Mouse (Mus musculus): ENCODE measurements around the gene Mia. TPM values are rescaled to one million over a fixed set of nuclear protein-coding genes. Genes with fewer than 3 reads are reported as not detected.
A peak's percentile ranks its signal among the peaks of the same experiment; 100 is the strongest.

The Mia gene
- polyA plus RNA-seq, 1 experiment, result 11.2 TPM

DNA sequence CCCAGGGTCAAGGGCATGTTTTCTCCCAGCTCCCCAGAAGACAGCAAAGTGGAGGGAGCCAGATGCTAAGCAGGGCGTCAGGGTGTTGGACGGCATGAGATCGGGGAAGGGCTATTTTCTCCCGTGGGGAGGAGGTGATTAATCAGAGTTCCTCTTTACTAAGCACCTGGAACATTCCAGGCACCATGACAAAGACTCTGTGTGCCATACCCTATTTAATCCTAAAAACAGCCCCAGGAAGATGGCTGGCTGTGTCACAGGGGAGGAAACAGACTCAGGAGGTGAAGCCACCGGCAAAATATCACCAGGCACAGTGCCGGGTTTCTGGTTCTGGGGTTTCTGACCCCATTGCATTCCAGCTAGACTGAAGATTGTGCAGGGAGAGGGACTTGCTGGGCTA lies 41.0 kb upstream of the Mia start:
- 22% methylated on average over 6 of the region's 6 CpGs for WGBS
- TF ChIP-seq CTCF (IDR thresholded peaks at IDR 0.05; ENCODE audit: borderline replicate concordance, insufficient read depth, low read depth, low read length) (no peak), POLR2A (IDR thresholded peaks at IDR 0.05; ENCODE audit: borderline replicate concordance, insufficient read depth, low read length) (no peak)
- DNase-seq, result no peak
- Histone ChIP-seq H3K4me3 (replicated peaks; ENCODE audit: insufficient read depth, low read depth, low read length) (no peak overlapping the region), H3K4me1 (ENCODE audit: control insufficient read depth, insufficient read depth, low read length) (peaks cover 28% of the 10 kb centered on the region), H3K27me3 (ENCODE audit: control insufficient read depth, insufficient read depth, low read length) (no peaks in the 10 kb centered on the region), H3K27ac (ENCODE audit: insufficient read depth, low read length) (no peak overlapping the region)

- Histone ChIP-seq H3K4me1 (ENCODE audit: control insufficient read depth, insufficient read depth, low read length) (peaks cover 29% of the 10 kb centered on the region), H3K4me3 (replicated peaks; ENCODE audit: insufficient read depth, low read depth, low read length) (no peak overlapping the region), H3K27me3 (ENCODE audit: control insufficient read depth, insufficient read depth, low read length) (no peaks in the 10 kb centered on the region), H3K27ac (ENCODE audit: insufficient read depth, low read length) (no peak overlapping the region)
- 75% methylated on average over 11 of the region's 11 CpGs for WGBS
- DNase-seq, result no peak
- TF ChIP-seq CTCF (IDR thresholded peaks at IDR 0.05; ENCODE audit: borderline replicate concordance, insufficient read depth, low read depth, low read length), result no peak
- no peak for TF ChIP-seq POLR2A (IDR thresholded peaks at IDR 0.05; ENCODE audit: borderline replicate concordance, insufficient read depth, low read length)
Observed at GRCm38 (mm10) chr7:27219937-27220336, 39.0 kb upstream of the Mia start.

DNA sequence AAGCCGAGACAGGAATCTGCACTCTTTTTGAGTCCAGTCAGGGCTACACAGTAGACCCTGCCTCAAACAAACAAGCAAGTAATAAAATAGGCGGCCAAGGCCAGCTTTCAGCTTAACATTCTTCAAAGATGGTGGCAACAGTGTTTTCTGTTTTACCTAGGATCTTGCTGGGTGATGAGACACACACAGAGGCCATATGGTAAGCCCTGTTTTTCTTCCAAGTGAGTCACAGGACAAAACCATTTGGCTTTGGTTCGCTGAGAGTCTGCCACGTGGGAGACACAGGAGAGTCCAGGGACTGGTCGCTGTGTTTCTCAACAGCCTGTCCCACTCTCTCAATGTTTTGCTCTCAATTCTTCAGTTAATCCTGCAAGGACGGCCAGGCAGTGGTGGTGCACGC lies 37.6 kb upstream of the Mia start:
- peak; percentile 71 to 91 for DNase-seq
- Histone ChIP-seq H3K4me1 (ENCODE audit: control insufficient read depth, insufficient read depth, low read length) (peaks cover 19% of the 10 kb centered on the region), H3K4me3 (replicated peaks; ENCODE audit: insufficient read depth, low read depth, low read length) (no peak overlapping the region), H3K27me3 (ENCODE audit: control insufficient read depth, insufficient read depth, low read length) (no peaks in the 10 kb centered on the region), H3K27ac (ENCODE audit: insufficient read depth, low read length) (peak overlapping the region; percentile 93)
- TF ChIP-seq CTCF (IDR thresholded peaks at IDR 0.05; ENCODE audit: borderline replicate concordance, insufficient read depth, low read depth, low read length) (no peak), POLR2A (IDR thresholded peaks at IDR 0.05; ENCODE audit: borderline replicate concordance, insufficient read depth, low read length) (no peak)
- 16% methylated on average over 7 of the region's 7 CpGs for WGBS

DNA sequence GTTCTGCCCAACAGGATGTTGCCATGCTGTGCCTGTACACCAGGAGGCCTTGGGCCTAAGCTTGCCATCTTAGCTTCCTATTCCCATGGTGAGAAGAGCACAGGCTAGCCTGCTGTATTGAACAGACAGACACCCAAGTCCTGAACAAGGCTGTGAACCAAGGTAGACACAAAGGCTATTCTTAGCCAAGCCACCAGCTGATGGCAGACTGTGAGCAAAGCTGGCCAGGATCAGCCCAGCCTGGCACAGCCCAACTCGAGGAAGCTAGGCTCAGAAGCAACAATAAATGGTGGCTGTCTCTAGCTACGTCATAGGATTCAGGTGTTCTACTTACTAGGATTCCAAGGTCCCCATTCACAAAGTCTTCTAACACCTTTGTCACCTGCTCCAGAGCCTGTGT lies 31.7 kb upstream of the Mia start:
- WGBS, result 6% methylated on average over 2 of the region's 2 CpGs
- Histone ChIP-seq H3K4me1 (ENCODE audit: control insufficient read depth, insufficient read depth, low read length) (peaks cover 15% of the 10 kb centered on the region), H3K27ac (ENCODE audit: insufficient read depth, low read length) (peak overlapping the region; percentile 39; the same call in 1 of the 2 replicates), H3K27me3 (ENCODE audit: control insufficient read depth, insufficient read depth, low read length) (no peaks in the 10 kb centered on the region), H3K4me3 (replicated peaks; ENCODE audit: insufficient read depth, low read depth, low read length) (no peak overlapping the region)
- TF ChIP-seq CTCF (IDR thresholded peaks at IDR 0.05; ENCODE audit: borderline replicate concordance, insufficient read depth, low read depth, low read length) (no peak), POLR2A (IDR thresholded peaks at IDR 0.05; ENCODE audit: borderline replicate concordance, insufficient read depth, low read length) (no peak)
- peak; percentile 27 to 38 for DNase-seq

DNA sequence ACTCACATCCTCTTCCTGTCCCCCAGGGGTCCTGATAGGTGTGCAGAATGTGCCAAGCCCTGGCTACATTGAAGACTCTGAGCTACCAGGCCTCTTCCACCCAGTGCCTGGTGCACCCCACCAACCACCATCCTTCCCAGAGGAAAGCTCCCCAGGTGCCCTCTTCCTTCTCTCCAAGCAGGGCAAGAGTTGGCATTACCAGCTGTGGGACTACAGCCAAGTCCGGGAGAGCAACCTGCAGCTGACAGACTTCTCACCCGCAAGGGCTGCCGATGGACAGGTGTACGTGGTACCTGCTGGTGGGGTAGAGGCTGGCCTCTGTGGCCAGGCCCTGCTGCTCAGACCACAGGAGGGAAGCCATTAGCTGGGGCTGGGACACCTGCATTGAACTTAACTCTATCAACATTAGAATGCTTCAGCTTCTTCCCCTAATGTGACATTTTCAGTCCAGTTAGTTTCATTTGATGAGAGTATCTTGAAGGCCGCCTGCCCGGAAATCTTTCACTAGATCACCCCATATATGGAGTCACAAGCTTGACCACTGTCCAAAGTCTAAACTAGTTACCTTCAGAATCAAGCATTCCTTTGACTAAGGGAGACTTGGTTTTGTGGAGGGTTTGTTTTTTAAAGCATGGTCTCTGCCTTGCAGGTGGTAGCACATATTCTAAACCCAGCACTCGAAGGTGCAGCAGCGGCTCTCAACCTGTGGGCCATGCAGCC lies 22.9 kb upstream of the Mia start:
- TF ChIP-seq CTCF (IDR thresholded peaks at IDR 0.05; ENCODE audit: borderline replicate concordance, insufficient read depth, low read depth, low read length), result no peak
- TF ChIP-seq POLR2A (IDR thresholded peaks at IDR 0.05; ENCODE audit: borderline replicate concordance, insufficient read depth, low read length), result no peak
- H3K4me1 ChIP-seq (ENCODE audit: control insufficient read depth, insufficient read depth, low read length), result peaks cover 11% of the 10 kb centered on the region
- DNase-seq, result peak; percentile 57 to 67
- peak overlapping the region; percentile 20 for H3K27ac ChIP-seq (ENCODE audit: insufficient read depth, low read length)
- H3K27me3 ChIP-seq (ENCODE audit: control insufficient read depth, insufficient read depth, low read length), result no peaks in the 10 kb centered on the region
- WGBS, result 50% methylated on average over 8 of the region's 8 CpGs
- no peak overlapping the region for H3K4me3 ChIP-seq (replicated peaks; ENCODE audit: insufficient read depth, low read depth, low read length)

DNA sequence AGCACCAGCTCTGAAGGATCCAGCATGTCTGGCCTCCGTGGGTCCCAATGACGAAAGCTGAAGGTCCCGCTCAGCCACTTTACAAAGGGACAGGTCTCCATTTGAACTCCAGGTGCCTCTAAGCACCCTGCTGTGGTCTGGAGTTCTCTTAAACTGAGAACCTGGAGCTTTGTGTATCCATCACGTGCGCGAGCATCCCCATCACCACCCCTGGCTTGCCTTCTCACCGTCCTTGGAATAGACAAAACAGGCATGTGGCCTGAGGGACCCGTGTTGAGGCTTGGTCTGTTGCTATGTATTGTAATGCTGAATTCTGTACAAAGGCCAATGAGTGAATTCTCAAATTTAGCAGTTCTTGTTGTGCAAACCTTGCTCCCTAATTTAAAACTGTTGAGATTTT lies 17.8 kb upstream of the Mia start:
- DNase-seq, result no peak
- WGBS, result 92% methylated on average over 8 of the region's 8 CpGs
- no peak overlapping the region for H3K27ac ChIP-seq (ENCODE audit: insufficient read depth, low read length)
- H3K4me1 ChIP-seq (ENCODE audit: control insufficient read depth, insufficient read depth, low read length), result peaks cover 6% of the 10 kb centered on the region
- no peak overlapping the region for H3K4me3 ChIP-seq (replicated peaks; ENCODE audit: insufficient read depth, low read depth, low read length)
- TF ChIP-seq CTCF (IDR thresholded peaks at IDR 0.05; ENCODE audit: borderline replicate concordance, insufficient read depth, low read depth, low read length) (no peak), POLR2A (IDR thresholded peaks at IDR 0.05; ENCODE audit: borderline replicate concordance, insufficient read depth, low read length) (no peak)
- no peaks in the 10 kb centered on the region for H3K27me3 ChIP-seq (ENCODE audit: control insufficient read depth, insufficient read depth, low read length)

DNA sequence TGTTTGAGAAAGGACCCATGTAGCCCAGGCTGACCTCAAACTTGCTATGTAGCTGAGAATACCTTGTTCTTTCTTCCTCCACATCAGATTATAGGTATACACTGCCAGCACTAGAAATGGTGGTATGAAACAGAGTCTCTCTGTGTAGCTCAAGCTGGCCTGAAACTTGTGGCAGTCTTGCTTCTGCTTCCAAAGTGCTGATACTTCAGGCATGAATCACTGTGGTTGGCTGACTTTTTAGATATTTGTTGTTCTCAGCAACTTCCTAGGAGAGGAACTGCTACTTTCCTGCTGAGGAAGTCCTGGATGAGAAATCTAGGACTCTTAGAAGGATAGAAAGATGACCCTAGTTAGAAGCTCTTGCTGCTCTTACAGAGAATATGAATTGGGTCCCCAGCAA lies 17.4 kb upstream of the Mia start:
- H3K4me1 ChIP-seq (ENCODE audit: control insufficient read depth, insufficient read depth, low read length), result peaks cover 2% of the 10 kb centered on the region; the same call in 1 of the 2 replicates
- no peak for TF ChIP-seq POLR2A (IDR thresholded peaks at IDR 0.05; ENCODE audit: borderline replicate concordance, insufficient read depth, low read length)
- H3K27me3 ChIP-seq (ENCODE audit: control insufficient read depth, insufficient read depth, low read length), result no peaks in the 10 kb centered on the region
- no peak for DNase-seq
- H3K27ac ChIP-seq (ENCODE audit: insufficient read depth, low read length), result no peak overlapping the region
- H3K4me3 ChIP-seq (replicated peaks; ENCODE audit: insufficient read depth, low read depth, low read length), result no peak overlapping the region

- H3K27ac ChIP-seq (ENCODE audit: insufficient read depth, low read length), result no peak overlapping the region
- H3K4me1 ChIP-seq (ENCODE audit: control insufficient read depth, insufficient read depth, low read length), result no peaks in the 10 kb centered on the region; the same call in 1 of the 2 replicates
- no peaks in the 10 kb centered on the region for H3K27me3 ChIP-seq (ENCODE audit: control insufficient read depth, insufficient read depth, low read length)
- DNase-seq, result no peak
- WGBS, result 92% methylated on average over 8 of the region's 8 CpGs
- no peak overlapping the region for H3K4me3 ChIP-seq (replicated peaks; ENCODE audit: insufficient read depth, low read depth, low read length)
- TF ChIP-seq CTCF (IDR thresholded peaks at IDR 0.05; ENCODE audit: borderline replicate concordance, insufficient read depth, low read depth, low read length) (no peak), POLR2A (IDR thresholded peaks at IDR 0.05; ENCODE audit: borderline replicate concordance, insufficient read depth, low read length) (no peak)
Observed at GRCm38 (mm10) chr7:27197634-27198033, 16.7 kb upstream of the Mia start.
